Mouse (Mus musculus) regulatory T cell (primary cell): ENCODE data around the gene Ldb3.

Experiments
- in situ Hi-C: fragments of 300-600 bp; cut with MboI, MseI; formaldehyde crosslinking; loops from one replicate; pipeline ENCODE4 v1.15.1; 2025; ENCODE audit warnings: high pct_unique_total_duplicates

Ldb3 gene

GRCm38 (mm10) chr14:34588498-34588897, at the start of gene Ldb3:
Gene Ldb3 (minus strand): TSS chr14:34588682.
- in situ Hi-C loops: no loop called here

- in situ Hi-C loops: no loop called here
Measured at GRCm38 (mm10) chr14:34635721-34636120, 47.2 kb upstream of the Ldb3 start.

GRCm38 (mm10) chr14:34635192-34635591, 46.7 kb upstream of the Ldb3 start:
- in situ Hi-C loops: no loop called here

- in situ Hi-C loops: no loop called here
Measured at GRCm38 (mm10) chr14:34632722-34633448, 44.4 kb upstream of the Ldb3 start.

- in situ Hi-C loops: no loop called here
Measured at GRCm38 (mm10) chr14:34626824-34627223, 38.3 kb upstream of the Ldb3 start.

GRCm38 (mm10) chr14:34623531-34624210, 35.2 kb upstream of the Ldb3 start:
- in situ Hi-C loops: no loop called here

- in situ Hi-C loops: no loop called here
Measured at GRCm38 (mm10) chr14:34623074-34623473, 34.6 kb upstream of the Ldb3 start.

GRCm38 (mm10) chr14:34620611-34621376, 32.3 kb upstream of the Ldb3 start:
- in situ Hi-C loops: no loop called here

- in situ Hi-C loops: no loop called here
Measured at GRCm38 (mm10) chr14:34618808-34619207, 30.3 kb upstream of the Ldb3 start.

GRCm38 (mm10) chr14:34616821-34617220, 28.3 kb upstream of the Ldb3 start:
- in situ Hi-C loops: no loop called here

- in situ Hi-C loops: no loop called here
Measured at GRCm38 (mm10) chr14:34615625-34616024, 27.1 kb upstream of the Ldb3 start.

- in situ Hi-C loops: no loop called here
Measured at GRCm38 (mm10) chr14:34615082-34615481, 26.6 kb upstream of the Ldb3 start.

- in situ Hi-C loops: no loop called here
Measured at GRCm38 (mm10) chr14:34614551-34614950, 26.1 kb upstream of the Ldb3 start.

GRCm38 (mm10) chr14:34613523-34613922, 25.0 kb upstream of the Ldb3 start:
- in situ Hi-C loops: no loop called here

- in situ Hi-C loops: no loop called here
Measured at GRCm38 (mm10) chr14:34612222-34612621, 23.7 kb upstream of the Ldb3 start.

- in situ Hi-C loops: no loop called here
Measured at GRCm38 (mm10) chr14:34611591-34611990, 23.1 kb upstream of the Ldb3 start.

- in situ Hi-C loops: no loop called here
Measured at GRCm38 (mm10) chr14:34601910-34602309, 13.4 kb upstream of the Ldb3 start.

GRCm38 (mm10) chr14:34599941-34600340, 11.5 kb upstream of the Ldb3 start, which contains the start of gene Opn4:
Gene Opn4 (minus strand): TSS chr14:34600142.
- in situ Hi-C loops: no loop called here

GRCm38 (mm10) chr14:34595596-34596255, 7.2 kb upstream of the Ldb3 start:
- in situ Hi-C loops: no loop called here

GRCm38 (mm10) chr14:34591741-34592535, 3.5 kb upstream of the Ldb3 start:
- in situ Hi-C loops: no loop called here
